Mouse (Mus musculus): ENCODE results near the gene 4632433K11Rik. TPM values are rescaled to one million over a fixed set of nuclear protein-coding genes. Genes with fewer than 3 reads are reported as not detected.
"Not testable (repeated sequence)": the region's sequence is repeated elsewhere in the genome, so short reads cannot be mapped to it uniquely, and the experiment has no call there.

Gene 4632433K11Rik
- total RNA-seq, 2 experiments from 2014 or later, result not detected

DNA sequence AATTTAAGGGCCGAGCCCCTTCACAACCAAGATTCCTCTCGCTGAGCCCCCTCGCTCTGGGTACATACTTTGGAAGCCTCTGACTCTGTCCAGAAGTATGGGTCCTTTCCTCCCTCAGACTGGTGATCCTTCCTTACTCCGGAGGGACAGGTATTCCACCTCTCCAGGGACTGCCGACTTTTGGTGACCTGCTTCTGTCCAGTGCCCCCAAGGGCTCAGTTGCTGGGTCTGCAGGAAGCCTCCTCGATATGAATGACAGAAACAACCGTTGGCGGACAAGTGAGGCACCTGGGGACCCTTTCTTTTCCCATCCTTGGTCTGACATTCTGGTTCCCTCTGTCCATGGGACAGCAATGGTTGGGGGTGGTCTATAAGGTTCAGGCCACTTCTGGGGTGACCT, 23.5 kb downstream of the 4632433K11Rik start:
- DNase-seq, result no peak

DNA sequence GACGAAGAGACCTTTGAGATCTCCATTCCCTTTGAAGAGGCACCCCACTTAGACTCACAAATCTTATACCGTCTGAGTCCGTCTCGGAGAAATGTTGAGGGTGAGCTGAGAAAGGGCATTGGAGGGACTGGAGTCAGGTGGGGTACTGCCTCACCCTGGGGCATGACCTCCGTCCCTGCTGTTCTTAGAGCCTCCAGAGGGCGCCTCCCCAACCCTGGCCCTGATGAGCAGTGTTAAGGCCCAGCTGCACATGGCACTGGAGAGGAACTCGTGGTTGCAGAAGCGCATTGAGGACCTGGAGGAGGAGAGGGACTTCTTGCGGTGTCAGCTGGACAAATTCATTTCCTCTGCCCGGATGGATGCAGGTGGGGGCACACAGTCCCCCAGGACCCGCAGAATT, 23.9 kb downstream of the 4632433K11Rik start:
- no peak for DNase-seq

DNA sequence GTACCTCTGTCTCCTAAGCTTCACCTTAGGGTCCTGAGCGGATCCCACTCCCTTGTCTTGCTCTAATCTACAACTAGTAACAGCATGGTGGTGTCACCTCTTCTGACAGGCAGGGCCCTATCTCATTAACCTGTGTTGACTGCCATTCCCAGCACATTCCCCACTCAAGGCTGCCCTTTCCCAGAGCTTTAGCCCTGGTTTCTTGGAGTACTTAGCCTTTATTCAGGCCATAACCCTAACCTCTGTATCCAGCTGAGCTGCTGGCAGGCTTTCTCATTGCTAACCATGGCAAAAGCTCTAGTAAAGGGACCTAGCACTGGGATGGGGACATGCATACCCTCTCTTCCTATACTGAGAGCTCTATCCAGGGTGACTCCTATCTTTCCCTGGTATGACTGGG, 24.7 kb downstream of the 4632433K11Rik start:
- DNase-seq, result no peak

DNA sequence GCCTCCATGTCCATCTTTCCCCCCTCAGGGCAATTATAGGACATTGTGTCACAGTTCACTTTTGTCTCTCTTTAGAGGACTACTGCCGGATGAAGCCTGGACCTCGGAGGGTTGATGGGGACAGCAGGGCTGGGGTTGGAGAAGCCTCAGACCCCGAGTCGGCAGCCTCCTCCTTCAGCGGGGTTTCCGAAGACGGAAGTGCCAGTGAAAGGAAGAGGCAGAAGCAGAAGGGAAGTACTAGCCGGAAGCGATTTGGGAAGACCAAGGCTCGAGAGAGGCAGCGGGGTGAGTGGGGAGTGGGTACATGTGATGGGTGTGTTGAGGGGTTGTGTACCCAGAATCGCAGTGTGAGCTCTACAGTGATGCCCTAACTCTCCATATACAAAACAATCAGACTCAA, 25.5 kb downstream of the 4632433K11Rik start:
- no peak for DNase-seq

DNA sequence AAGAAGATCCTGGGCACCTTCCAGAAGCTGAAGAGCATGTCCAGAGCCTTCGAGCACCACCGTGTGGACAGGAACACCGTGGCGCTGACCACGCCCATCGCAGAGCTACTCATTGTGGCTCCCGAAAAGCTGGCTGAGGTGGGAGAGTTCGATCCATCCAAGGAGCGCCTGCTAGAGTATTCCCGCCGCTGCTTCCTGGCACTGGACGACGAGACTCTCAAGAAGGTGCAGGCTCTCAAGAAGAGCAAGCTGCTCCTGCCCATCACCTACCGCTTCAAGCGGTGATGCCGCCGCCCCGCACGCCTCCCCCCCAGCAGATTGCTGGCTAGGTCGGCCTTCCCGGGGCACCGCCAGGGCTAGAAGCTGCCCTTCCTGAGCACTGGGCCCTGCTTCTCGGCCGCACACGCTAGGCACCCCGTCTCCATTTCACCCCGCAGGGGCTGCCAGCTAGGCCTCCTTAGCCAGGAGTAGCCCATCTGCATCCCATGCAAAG, 26.4 kb downstream of the 4632433K11Rik start:
- peak in 1 of 2 experiments; percentile 70 for DNase-seq

DNA sequence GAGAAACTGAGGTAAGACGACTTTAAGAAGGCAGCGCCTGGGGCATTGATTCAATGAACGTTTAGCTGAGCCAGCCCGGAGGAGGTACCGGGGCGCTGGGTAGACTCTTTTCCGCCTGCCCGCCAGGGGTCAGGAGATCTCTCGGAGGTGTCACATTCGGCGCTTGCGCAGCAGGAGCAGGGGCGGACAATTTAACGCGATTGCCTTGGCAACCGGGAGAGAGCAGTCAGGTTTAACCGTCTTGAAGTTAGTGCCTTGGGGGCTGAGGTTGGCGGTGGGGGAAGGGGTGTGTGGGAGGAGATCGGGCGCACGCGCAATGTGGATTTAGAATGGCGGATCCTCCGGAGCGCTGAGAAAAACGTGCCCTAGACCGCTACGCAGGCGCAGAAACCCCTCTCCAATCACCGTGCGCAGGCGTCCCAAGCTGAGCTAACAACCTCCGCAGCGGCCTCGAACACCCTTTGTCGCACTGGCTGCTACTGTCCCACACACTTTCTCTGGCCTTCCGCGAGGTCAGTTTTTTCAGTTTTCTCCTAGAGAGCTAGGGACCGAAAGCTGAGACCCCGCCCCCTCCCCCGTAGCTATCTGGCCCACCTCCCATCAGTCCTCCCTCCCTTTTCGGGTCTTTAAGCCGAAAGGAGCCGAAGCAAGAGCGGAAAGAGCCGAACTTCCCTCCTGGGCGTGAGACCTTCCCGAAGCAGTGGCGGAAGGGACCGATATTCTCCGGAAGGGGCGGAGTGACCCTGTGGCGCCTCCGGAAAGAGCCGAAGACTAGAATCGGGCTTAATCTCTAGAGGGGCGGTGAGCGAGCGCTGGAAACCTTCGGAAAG, 27.2 kb downstream of the 4632433K11Rik start:
- peak; percentile 98 for DNase-seq

DNA sequence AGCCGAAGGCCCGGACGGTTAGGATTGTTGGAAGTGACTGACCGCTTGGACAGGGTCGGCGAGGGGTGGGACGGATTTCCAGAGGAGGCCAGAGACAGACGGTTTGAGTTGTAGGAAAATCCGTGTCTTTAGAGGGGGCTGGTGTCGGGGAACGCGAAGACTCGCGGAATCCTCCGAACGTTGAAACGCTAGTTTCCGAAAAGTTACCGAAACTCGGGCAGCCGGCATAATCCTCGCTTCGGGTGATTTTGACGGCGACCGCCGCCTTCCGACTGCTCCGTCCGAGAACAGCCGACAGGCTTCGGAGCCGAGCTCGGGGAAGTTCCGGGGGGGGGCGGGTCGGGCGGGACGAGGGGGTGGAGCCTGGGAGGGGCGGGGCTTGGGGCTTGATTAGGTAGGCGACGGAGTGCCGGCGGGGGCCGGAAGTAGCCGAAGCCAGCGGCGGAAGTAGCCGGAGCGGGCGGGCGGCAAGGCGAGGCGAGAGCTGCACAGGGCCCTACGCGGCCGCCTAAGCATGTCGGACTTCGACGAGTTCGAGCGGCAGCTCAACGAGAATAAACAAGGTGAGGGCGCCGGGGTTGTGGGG, 27.9 kb downstream of the 4632433K11Rik start, which contains the start of gene U2af2:
Gene U2af2 (plus strand): TSS at position 370 of the 586 bp plus-strand sequence.
- DNase-seq, result peak; percentile 91 to 92

DNA sequence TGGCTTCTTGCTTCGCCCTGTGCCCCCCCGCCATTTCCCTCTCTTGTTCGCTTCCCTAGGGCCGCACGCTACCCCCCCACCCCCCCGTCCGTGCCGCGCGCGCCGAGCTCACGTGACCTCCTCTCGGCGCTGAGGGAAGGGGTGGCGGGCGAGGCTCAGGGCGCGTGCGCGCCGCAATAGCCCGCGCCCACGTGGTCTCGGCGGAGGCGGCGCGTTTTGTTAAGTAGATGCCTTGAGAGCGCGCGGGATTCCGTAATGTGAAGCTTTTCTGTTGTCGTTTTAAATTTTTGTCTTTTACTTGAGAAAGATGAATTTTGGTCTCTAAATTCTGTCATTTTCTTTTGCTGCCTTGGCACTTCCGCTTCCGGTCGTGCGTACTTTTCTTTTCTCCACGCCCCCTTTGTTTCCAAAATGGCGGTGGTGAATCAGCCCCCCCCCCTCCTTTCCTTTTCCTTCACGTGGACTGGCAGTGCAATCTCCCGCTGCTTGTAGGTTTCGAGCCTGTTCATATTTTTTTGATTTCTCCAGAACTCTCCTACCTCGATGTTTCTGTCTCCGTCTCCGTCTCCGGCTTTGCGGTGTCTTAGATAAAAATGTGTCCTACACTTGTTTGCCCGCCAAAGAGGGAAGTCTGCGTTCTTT, 28.6 kb downstream of the 4632433K11Rik start:
- no peak for DNase-seq

DNA sequence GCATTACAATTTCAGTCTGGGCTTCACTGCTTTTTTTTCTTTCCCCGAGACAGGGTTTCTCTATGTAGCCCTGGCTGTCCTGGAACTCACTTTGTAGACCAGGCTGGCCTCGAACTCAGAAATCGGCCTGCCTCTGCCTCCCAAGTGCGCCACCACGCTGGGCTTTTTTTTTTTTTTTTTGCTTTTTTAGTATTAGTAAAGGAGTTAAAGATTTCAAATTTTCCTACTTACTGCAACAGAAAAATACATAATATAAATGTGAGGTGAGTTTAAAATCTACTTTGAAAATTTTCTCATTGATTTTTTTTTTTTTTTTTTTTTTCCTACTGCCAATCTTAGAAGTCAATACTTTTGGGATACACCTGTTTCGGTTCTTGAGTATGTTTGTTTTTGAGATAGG, 31.0 kb downstream of the 4632433K11Rik start:
- no peak for DNase-seq

DNA sequence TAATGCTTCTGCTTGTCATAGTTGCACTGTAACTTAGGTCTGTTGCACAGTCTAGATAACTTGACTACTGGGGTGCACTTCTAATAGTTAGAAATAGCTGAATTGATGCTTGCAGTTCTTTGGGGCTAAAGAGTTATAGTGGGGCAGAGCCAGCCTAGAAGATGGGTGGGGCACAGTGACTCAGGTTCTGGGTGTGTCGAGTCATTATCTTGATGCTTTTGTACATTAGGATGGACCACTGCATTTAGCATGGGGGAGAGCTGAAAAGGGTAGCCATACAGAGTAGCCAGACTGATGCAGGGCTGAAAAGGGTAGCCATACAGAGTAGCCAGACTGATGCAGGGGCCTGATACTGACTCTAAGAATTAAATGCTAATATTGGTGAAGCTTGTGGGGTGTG, 39.7 kb downstream of the 4632433K11Rik start:
- DNase-seq, result no peak

DNA sequence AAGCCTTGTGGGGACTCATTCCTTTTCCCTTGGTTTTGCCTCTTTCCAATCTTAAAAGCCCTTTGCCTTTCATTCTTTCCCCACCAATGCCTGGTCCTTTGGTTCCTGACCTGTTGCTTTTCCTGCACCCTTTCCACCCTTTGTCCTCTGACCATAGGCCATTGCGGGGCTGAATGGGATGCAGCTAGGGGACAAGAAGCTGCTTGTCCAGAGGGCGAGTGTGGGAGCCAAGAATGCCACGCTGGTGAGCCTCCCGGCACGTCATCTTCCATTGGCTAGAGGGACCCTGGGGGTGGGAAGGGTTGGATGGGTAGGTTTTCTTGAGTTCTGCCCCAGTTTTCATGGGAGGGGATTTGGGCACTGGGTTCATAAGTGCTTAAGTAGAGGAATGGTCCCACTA, 41.1 kb downstream of the 4632433K11Rik start:
- DNase-seq, result no peak

DNA sequence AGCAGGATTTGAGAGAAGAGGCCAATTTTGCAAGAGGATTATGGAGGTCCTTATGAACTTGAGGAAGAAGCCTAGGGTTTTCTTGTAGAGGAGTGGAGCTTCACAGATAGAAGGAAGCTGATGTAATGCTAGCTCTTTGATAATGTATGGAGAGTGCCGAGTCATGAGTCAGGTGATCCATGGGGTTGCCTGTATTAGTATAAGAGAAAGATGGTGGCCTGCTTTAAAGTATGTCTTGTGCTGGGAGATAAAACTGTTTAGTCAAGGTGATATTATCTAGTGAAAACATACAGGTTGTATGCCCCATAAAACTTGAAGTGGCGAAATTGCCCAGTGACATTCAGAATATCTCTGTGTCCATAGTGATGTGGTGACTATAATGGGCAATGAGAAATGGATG, 43.0 kb downstream of the 4632433K11Rik start:
- no peak for DNase-seq

DNA sequence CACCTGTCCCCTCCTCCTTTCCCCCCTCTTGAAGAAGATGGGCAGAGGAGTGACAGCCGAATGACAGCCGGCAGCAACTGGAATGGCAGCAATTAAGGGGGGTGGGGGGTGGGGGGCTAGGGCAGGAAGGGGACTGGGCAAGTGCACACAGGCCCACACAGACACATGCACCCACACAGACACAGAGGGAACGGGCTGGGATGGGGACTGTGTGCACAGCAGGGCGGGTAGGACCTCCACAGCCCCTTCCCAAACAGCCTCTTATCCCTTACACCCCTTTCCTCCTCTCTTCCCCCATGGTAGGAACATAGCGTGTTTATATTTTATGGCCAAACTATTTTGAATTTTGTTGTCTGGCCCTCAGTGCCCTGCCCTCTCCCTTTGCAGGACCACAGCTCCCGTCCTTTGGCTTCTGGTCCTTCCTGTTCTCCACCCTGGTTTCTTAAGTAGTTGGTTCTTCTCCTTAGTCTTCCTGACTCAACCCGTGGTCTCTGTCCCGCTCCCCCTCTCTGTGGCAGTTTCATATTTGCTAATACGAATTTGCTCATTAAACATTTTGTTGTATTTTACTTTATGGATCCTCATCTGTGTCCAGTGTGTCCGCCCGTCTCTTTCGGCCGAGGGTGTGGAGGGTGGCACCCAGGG, 45.6 kb downstream of the 4632433K11Rik start:
- DNase-seq, result not testable (repeated sequence)

DNA sequence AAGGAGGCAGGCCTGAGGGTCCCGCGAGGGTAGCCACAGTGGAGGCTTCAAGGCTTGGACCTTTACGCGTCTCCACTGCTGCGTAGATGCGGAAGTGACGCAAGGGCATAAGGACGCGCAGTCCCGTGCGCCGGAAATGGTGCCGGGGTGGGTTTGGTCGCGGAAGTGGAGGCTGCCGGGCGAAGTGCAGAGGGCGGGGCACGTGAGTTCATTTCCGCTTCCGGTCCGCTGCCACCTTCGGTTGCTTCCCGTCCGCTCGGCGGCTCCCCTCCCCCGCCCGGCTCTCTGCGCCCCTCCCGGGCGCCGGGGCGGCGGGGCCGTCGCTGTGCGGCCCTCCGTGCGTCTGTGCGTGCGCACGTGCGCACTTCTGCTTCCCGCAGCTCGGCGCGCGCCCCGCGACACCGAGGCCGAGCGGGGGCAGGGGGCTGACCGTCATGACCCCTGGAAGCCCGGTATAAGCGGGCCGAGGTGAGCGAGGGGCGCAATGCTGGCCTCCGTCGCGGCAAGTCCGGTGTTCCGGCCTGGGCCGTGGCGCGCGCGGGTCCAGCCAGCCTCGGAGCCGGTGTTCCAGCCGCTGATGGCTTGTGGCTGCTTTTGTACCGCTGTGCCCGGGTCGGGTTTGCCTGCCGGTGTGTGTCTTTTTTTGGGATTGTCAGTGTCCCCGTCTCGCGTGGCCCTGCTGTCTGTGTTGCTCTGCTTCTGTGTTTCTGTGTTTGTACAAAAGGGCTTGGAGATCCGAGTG, 46.3 kb downstream of the 4632433K11Rik start, which contains the start of gene Epn1:
Gene Epn1 (plus strand): TSS at position 226 of the 742 bp plus-strand sequence.
- DNase-seq, result peak; percentile 97

DNA sequence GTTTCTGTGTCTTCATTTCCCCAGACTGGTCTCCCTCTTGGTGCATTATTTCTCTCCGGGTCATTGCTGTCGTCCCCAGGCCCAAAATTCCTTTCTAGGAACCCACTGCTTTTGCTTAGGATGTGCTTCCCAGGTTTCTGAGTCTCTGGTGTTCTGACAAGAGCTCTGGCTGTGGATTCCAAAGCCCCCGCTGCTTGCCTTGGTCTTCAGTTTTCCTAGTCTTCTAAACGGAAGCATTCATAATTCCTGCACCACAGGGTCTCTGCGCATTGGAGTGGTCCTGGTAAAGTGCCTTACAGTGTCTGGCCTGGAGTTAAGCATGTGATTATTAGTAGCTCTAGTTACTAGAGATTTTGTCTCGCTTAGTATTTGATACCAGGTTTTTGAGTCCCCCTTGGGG, 46.9 kb downstream of the 4632433K11Rik start:
- DNase-seq, result no peak

DNA sequence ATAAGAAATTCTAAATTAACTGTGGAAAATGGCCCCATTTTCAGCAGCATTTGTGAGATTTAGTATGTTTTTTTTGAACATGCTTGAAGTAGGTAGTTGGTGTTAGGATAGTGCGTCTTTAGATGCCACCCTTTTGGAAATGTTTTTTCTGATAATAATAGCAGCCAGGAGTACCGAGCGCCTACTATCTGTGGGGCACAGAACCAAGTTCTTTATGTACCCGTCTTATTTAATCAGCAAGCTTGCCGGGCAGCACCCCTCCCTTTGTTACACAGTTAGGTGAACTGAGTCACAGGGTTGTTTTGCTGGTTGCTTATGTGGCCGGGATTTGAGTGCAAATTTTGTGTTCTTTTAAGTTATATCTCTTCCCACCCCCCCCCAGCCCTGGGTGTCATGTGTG, 47.3 kb downstream of the 4632433K11Rik start:
- DNase-seq, result no peak

DNA sequence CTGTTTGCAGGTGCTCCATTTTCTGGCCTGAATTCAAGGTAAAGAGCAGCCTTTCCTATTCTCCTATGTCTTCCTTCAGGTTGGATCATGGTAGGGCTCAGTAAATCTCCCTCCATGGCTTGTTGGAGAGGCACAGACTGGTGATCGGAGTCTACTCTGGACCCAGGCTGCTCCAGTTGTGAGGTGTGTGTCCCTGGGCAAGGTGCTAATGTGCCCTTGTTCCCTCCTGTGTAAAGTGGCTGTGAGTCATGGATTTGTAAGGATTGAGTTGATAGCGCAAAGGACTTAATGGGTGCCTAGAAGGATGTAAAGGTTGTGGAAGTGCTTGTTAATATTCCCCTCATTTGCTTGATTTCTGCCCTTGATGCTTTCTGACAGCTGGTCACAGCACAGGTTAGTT, 48.0 kb downstream of the 4632433K11Rik start:
- DNase-seq, result no peak

DNA sequence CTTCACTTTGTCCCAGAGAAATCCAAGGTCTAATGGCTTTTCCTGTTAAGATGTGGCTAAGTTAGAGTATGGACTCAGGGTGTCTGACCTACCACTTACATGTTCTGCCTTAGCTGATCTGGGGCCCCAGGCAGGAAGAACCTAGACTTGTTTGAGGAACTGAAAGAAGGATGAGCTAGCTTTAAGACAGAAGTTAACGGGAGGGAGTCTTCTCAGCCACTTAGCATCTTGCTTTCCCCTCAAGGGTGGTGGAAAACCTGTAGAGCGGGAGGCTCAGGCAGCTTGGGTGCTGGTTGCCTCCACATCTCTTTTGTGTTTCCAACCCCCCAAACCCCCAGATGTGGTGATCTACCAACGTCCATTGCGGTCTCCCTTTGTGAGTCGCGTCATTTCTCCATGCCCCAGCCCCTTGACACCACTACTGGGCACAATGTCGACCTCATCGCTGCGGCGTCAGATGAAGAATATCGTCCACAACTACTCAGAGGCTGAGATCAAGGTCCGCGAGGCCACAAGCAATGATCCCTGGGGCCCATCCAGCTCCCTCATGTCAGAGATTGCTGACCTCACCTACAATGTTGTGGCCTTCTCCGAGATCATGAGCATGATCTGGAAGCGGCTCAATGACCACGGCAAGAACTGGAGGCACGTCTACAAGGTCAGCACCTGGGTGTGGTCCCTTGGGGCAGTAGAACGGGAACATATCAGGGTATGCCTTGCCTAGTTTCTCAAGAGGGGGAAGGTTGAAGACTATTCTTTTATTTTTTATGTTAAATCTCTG, 49.6 kb downstream of the 4632433K11Rik start:
- no peak for DNase-seq

Measured in layer of hippocampus, postnatal 36 days (tissue).